14 mouse cellular contexts compared by ENCODE assay signal in the genomic region with DNA sequence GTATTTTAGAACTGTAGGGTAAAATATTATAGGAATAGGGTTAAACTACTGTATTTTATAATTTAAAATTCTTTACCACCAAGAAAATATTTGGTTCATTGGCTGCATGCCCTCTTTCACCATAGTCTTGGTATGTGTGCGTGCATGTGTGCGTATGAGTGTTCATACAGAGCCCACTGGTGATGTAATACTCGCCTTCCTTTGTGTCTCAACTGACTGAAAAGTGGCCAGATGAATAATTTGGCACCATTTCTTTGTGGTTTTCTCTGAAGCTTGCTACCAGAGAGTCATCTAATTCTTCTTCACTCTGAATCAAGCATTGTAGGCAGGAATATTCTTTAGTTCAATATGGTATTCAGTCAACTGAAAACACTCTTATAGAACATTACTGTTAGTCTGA.
"Had no signal": no experiment of that assay in that cellular context is flagged by ENCODE, and none has a peak within 500 bp of the region (broad histone marks: within the 10 kb centered on the region; RNA-seq: fewer than 3 reads in every experiment).

No protein-coding gene starts in this region.

- H3K27ac ChIP-seq: left cerebral cortex, adult 2 months; liver, embryonic 13.5 days; midbrain, embryonic 15.5 days; neural tube, embryonic 13.5 days; stomach, postnatal 0 days had no signal

- H3K9me3 ChIP-seq: liver, embryonic 13.5 days; midbrain, embryonic 15.5 days; neural tube, embryonic 13.5 days had no signal

- H3K36me3 ChIP-seq: liver, embryonic 13.5 days; midbrain, embryonic 15.5 days; neural tube, embryonic 13.5 days had no signal

- H3K4me1 ChIP-seq: liver, embryonic 13.5 days; midbrain, embryonic 15.5 days; neural tube, embryonic 13.5 days had no signal

- H3K4me2 ChIP-seq: liver, embryonic 13.5 days; midbrain, embryonic 11.5 days; midbrain, embryonic 15.5 days; neural tube, embryonic 13.5 days had no signal

- DNase-seq: kidney, postnatal 25 days; liver; liver, embryonic 13.5 days; liver, postnatal 0 days; lung, postnatal 4 days; retina, postnatal 1 day; right cerebral cortex, postnatal 4 days; thymus, postnatal 4 days had no signal

- H3K9ac ChIP-seq: liver, embryonic 13.5 days; liver, postnatal 0 days; midbrain, embryonic 15.5 days; neural tube, embryonic 13.5 days had no signal

- H3K4me3 ChIP-seq: left cerebral cortex, adult 2 months; liver, embryonic 13.5 days; midbrain, embryonic 15.5 days; neural tube, embryonic 13.5 days had no signal

- ATAC-seq: liver, postnatal 0 days; lung, postnatal 0 days; midbrain, embryonic 15.5 days had no signal

- H3K27me3 ChIP-seq: liver, embryonic 13.5 days; midbrain, embryonic 15.5 days; neural tube, embryonic 13.5 days had no signal
